In the genomic region with DNA sequence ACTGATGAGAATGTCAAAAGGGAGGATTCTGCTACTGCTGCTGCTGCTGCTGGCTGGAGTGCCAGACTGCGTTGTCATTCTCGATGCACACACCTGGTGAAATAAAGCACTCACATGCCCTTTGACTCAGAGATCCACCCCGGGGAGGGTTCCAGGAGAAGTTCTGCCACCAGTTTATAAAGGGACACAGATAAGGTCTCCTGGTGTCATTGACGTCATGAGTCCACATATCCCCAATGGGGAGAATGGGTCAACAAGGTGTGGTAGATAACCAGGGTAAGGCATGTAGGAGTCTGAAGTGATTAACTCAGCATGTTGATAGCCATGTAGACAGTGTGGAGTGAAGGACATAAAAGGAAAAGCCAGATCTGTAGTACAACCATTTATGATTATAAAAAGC, we compare ENCODE assay signal across 39 mouse cellular contexts. TPM values are rescaled to one million over a fixed set of nuclear protein-coding genes. Genes with fewer than 3 reads are reported as not detected.
"Had no signal": no experiment of that assay in that cellular context is flagged by ENCODE, and none has a peak within 500 bp of the region (broad histone marks: within the 10 kb centered on the region; RNA-seq: fewer than 3 reads in every experiment).

No protein-coding gene starts in this region.

- H3K4me3 ChIP-seq: gastrocnemius, adult 2 months; heart, adult 2 months; hindbrain, embryonic 10.5 days; hindbrain, embryonic 12.5 days; kidney, embryonic 15.5 days; left cerebral cortex, adult 2 months; limb, embryonic 10.5 days; limb, embryonic 12.5 days; liver, embryonic 13.5 days had no signal

- H3K9me3 ChIP-seq: hindbrain, embryonic 10.5 days; hindbrain, embryonic 12.5 days; kidney, embryonic 15.5 days; limb, embryonic 10.5 days; limb, embryonic 12.5 days; liver, embryonic 13.5 days had no signal

- H3K9ac ChIP-seq: forebrain, postnatal 0 days; hindbrain, embryonic 12.5 days; hindbrain, embryonic 14.5 days; kidney, embryonic 15.5 days; limb, embryonic 12.5 days; liver, embryonic 13.5 days had no signal

- H3K36me3 ChIP-seq: hindbrain, embryonic 10.5 days; hindbrain, embryonic 12.5 days; kidney, embryonic 15.5 days; limb, embryonic 10.5 days; limb, embryonic 12.5 days; liver, embryonic 13.5 days had no signal

- H3K27me3 ChIP-seq: hindbrain, embryonic 12.5 days; limb, embryonic 12.5 days; liver, embryonic 13.5 days had no signal

- H3K27ac ChIP-seq: gastrocnemius, adult 2 months; heart, adult 2 months; hindbrain, embryonic 10.5 days; hindbrain, embryonic 12.5 days; hindbrain, embryonic 14.5 days; kidney, embryonic 15.5 days; kidney, postnatal 0 days; left cerebral cortex, adult 2 months; limb, embryonic 10.5 days; limb, embryonic 12.5 days; liver, embryonic 13.5 days had no signal

- DNase-seq: forebrain, postnatal 0 days; gastrocnemius, adult 2 months; gastrocnemius, postnatal 10 days; gastrocnemius, postnatal 25 days; heart, adult 2 months; heart, postnatal 10 days; heart, postnatal 4 days; kidney, adult 11 months; kidney, adult 2 months; kidney, adult 9 months; kidney, postnatal 14 days; kidney, postnatal 36 days; layer of hippocampus, adult 9-11 months; liver; liver, embryonic 13.5 days had no signal

- H3K4me1 ChIP-seq: hindbrain, embryonic 10.5 days; hindbrain, embryonic 12.5 days; kidney, embryonic 15.5 days; limb, embryonic 10.5 days; limb, embryonic 12.5 days; liver, embryonic 13.5 days had no signal

- H3K4me2 ChIP-seq: heart, embryonic 11.5 days; hindbrain, embryonic 12.5 days; hindbrain, embryonic 14.5 days; kidney, embryonic 15.5 days; limb, embryonic 12.5 days; liver, embryonic 13.5 days had no signal

- ATAC-seq: forebrain, postnatal 0 days; hindbrain, embryonic 16.5 days; inflammation-experienced regulatory T-cells, adult 6 months had no signal

RNA-seq across cellular contexts. Expression of a gene that starts 14.5 kb away (rescaled TPM):
- total RNA-seq: forebrain, postnatal 0 days; gastrocnemius, adult 2 months; gastrocnemius, postnatal 10 days; gastrocnemius, postnatal 25 days; gastrocnemius, postnatal 4 days; granulocyte monocyte progenitor cell, adult 5-6 weeks; heart, adult 2 months; heart, postnatal 10 days; heart, postnatal 25 days; heart, postnatal 4 days; layer of hippocampus, adult 18-20 months; layer of hippocampus, adult 8-10 months; layer of hippocampus, postnatal 14 days; left cerebral cortex, adult 2 months; left cerebral cortex, postnatal 14 days; left cerebral cortex, postnatal 36 days had no signal
- polyA plus RNA-seq: forebrain, postnatal 0 days; frontal cortex, adult 2 months; heart, adult 2 months; heart, embryonic 11.5 days; heart, embryonic 14.5 days; heart, embryonic 16.5 days; hindbrain, embryonic 10.5 days; hindbrain, embryonic 12.5 days; hindbrain, embryonic 14.5 days; hindbrain, embryonic 16.5 days; inflammation-experienced regulatory T-cells, adult 6 months; kidney, adult 2 months; kidney, embryonic 15.5 days; kidney, postnatal 0 days; large intestine, adult 2 months; limb, embryonic 10.5 days; limb, embryonic 12.5 days; limb, embryonic 14.5 days; liver, embryonic 13.5 days had no signal

RNA-seq across cellular contexts. Expression of a gene that starts 32.2 kb away (rescaled TPM):
- total RNA-seq: forebrain, postnatal 0 days; gastrocnemius, postnatal 10 days; gastrocnemius, postnatal 25 days; gastrocnemius, postnatal 4 days; granulocyte monocyte progenitor cell, adult 5-6 weeks; heart, postnatal 10 days; layer of hippocampus, adult 18-20 months; layer of hippocampus, adult 8-10 months; layer of hippocampus, postnatal 14 days; left cerebral cortex, adult 2 months; left cerebral cortex, postnatal 14 days; left cerebral cortex, postnatal 36 days had no signal
- polyA plus RNA-seq: forebrain, postnatal 0 days; frontal cortex, adult 2 months; heart, embryonic 11.5 days; hindbrain, embryonic 14.5 days; inflammation-experienced regulatory T-cells, adult 6 months had no signal

RNA-seq across cellular contexts. Expression of a gene that starts 56.9 kb away (rescaled TPM):
- total RNA-seq: granulocyte monocyte progenitor cell, adult 5-6 weeks had no signal
- polyA plus RNA-seq: inflammation-experienced regulatory T-cells, adult 6 months; liver, embryonic 13.5 days had no signal
